Mouse (Mus musculus) myocyte (in vitro differentiated cells): Measurements from ENCODE around the gene Klhdc7a. TPM values are rescaled to one million over a fixed set of nuclear protein-coding genes. Genes with fewer than 3 reads are reported as not detected.

Experiments
- H3K27me3 ChIP-seq: one replicate; pipeline ENCODE4 v1.6.1; 2011; ENCODE audit not compliant: control insufficient read depth, insufficient read depth, insufficient read length
- H3K36me3 ChIP-seq: one replicate; pipeline ENCODE4 v1.6.1; 2011; ENCODE audit not compliant: control insufficient read depth, insufficient read depth
- H3K4me2 ChIP-seq: one replicate; pipeline ENCODE4 v1.6.1; 2011; ENCODE audit warnings: low read depth, control low read depth
- H3K4me3 ChIP-seq: one replicate; pipeline ENCODE4 v1.5.1; 2011; ENCODE audit warnings: mild to moderate bottlenecking, control low read depth, moderate library complexity
- H3K79me2 ChIP-seq: one replicate; pipeline ENCODE4 v1.6.1; 2011; ENCODE audit not compliant: control insufficient read depth, insufficient read depth
- H3ac ChIP-seq: one replicate; pipeline ENCODE4 v1.6.1; 2011; ENCODE audit not compliant: control insufficient read depth, insufficient read length
- CEBPB ChIP-seq: IDR thresholded peaks from 2 replicates; pipeline ENCODE4 v1.6.1; 2011; ENCODE audit warnings: mild to moderate bottlenecking, moderate library complexity; ENCODE audit not compliant: poor library complexity, insufficient read depth, severe bottlenecking
- E2F4 ChIP-seq: IDR thresholded peaks from one replicate; pipeline ENCODE4 v1.6.1; 2011; ENCODE audit warnings: mild to moderate bottlenecking, control low read depth, moderate library complexity; ENCODE audit not compliant: insufficient read depth
- MAX ChIP-seq: IDR thresholded peaks from one replicate; pipeline ENCODE4 v1.6.1; 2011; ENCODE audit warnings: low read depth, mild to moderate bottlenecking, control low read depth
- MYOD1 ChIP-seq, 3 experiments: IDR thresholded peaks; one replicate each; pipeline ENCODE4 v1.6.1; 2011; ENCODE audit warnings: control low read depth in 2 of 3, low read depth in 2 of 3, mild to moderate bottlenecking in 2 of 3, moderate library complexity in 1 of 3; ENCODE audit not compliant: insufficient read length in 2 of 3, control insufficient read depth in 1 of 3
- MYOG ChIP-seq, 3 experiments: IDR thresholded peaks; one replicate each; pipeline ENCODE4 v1.6.1; 2011; ENCODE audit warnings: control low read depth in 2 of 3, low read depth in 2 of 3, mild to moderate bottlenecking in 2 of 3; ENCODE audit not compliant: insufficient read length in 2 of 3, control insufficient read depth in 1 of 3, insufficient read depth in 1 of 3
- POLR2A ChIP-seq: IDR thresholded peaks from one replicate; pipeline ENCODE4 v1.6.1; 2011; ENCODE audit warnings: low read depth, mild to moderate bottlenecking, control low read depth, moderate library complexity; ENCODE audit not compliant: insufficient read length
- POLR2AphosphoS2 ChIP-seq: IDR thresholded peaks from one replicate; pipeline ENCODE4 v1.6.1; 2011; ENCODE audit warnings: low read depth, control low read depth; ENCODE audit not compliant: insufficient read length
- REST ChIP-seq: IDR thresholded peaks from one replicate; pipeline ENCODE4 v1.6.1; 2011; ENCODE audit warnings: mild to moderate bottlenecking, control low read depth, moderate library complexity; ENCODE audit not compliant: insufficient read depth, insufficient read length
- SRF ChIP-seq: IDR thresholded peaks from one replicate; pipeline ENCODE4 v1.6.1; 2011; ENCODE audit warnings: low read depth; ENCODE audit not compliant: control insufficient read depth, insufficient read length
- TCF12 ChIP-seq: IDR thresholded peaks from one replicate; pipeline ENCODE4 v1.6.1; 2011; ENCODE audit warnings: mild to moderate bottlenecking, control low read depth; ENCODE audit not compliant: poor library complexity, insufficient read depth, severe bottlenecking
- TCF3 ChIP-seq: IDR thresholded peaks from one replicate; pipeline ENCODE4 v1.6.1; 2011; ENCODE audit warnings: low read depth, control low read depth; ENCODE audit not compliant: insufficient read length
- USF1 ChIP-seq: IDR thresholded peaks from one replicate; pipeline ENCODE4 v1.6.1; 2011; ENCODE audit warnings: low read depth, mild to moderate bottlenecking, control low read depth, moderate library complexity
- polyA plus RNA-seq: library from polyadenylated mRNA; unstranded; fragments of >200 nt; fragmentation: generic; extraction: Trizol; gene quantifications from one replicate; pipeline ENCODE4 v1.2.1, GENCODE M21; 2012; ENCODE audit warnings: missing spikeins

Klhdc7a gene
- polyA plus RNA-seq, 1 experiment: not detected

- H3K4me2 ChIP-seq: no peak overlapping the region
These were observed 16.8 kb downstream of the Klhdc7a start for GRCm38 (mm10) chr4:139950876-139951485.

DNA sequence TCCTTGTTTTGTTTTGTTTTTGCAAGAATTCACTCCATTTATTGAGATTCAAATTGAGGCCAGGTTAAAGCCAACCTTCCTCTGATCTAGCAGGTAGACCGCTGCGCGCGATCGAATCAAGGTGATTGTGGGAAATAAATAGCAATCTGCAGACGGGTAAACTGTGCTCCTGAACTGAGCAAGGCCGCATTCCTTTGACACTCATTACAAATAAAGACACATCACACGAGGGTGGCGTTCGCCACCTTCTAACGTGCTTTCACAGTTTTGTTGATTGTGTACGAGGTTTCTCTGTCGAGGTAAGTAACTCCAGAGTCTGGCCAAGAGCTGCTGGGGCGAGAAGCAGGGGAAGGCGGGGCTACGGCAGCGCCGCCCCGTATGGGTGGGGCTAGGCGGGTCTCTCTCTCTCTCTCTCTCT is 17.4 kb downstream of the Klhdc7a start:
- no peak overlapping the region for H3K4me3 ChIP-seq
- peaks cover 4% of the 10 kb centered on the region for H3K27me3 ChIP-seq
- H3K4me2 ChIP-seq: no peak overlapping the region
- H3ac ChIP-seq: no peak overlapping the region
- H3K36me3 ChIP-seq: no peaks in the 10 kb centered on the region
- H3K79me2 ChIP-seq: no peaks in the 10 kb centered on the region
- no peak for TF ChIP-seq REST
- TF ChIP-seq CEBPB: no peak
- no peak for TF ChIP-seq TCF3
- TF ChIP-seq MAX: no peak
- no peak for TF ChIP-seq POLR2A
- no peak for TF ChIP-seq USF1
- no peak for TF ChIP-seq E2F4
- TF ChIP-seq MYOD1 (IDR thresholded peaks at IDR 0.05; ENCODE audit: control insufficient read depth in 1 of 3, insufficient read length in 2 of 3, low read depth in 2 of 3): no peak
- TF ChIP-seq SRF: no peak
- no peak for TF ChIP-seq MYOG (IDR thresholded peaks at IDR 0.05; ENCODE audit: control insufficient read depth in 1 of 3, insufficient read depth in 1 of 3, insufficient read length in 2 of 3, low read depth in 2 of 3)
- TF ChIP-seq TCF12: no peak
- no peak for TF ChIP-seq POLR2AphosphoS2

More at GRCm38 (mm10) chr4:139950876-139951485, 16.8 kb downstream of the Klhdc7a start:
- peaks cover 4% of the 10 kb centered on the region for H3K27me3 ChIP-seq
- H3K79me2 ChIP-seq: no peaks in the 10 kb centered on the region
- no peak overlapping the region for H3K4me3 ChIP-seq
- no peaks in the 10 kb centered on the region for H3K36me3 ChIP-seq
- TF ChIP-seq SRF (no peak), E2F4 (no peak), MAX (no peak), POLR2A (no peak), TCF3 (no peak), MYOD1 (IDR thresholded peaks at IDR 0.05; ENCODE audit: control insufficient read depth in 1 of 3, insufficient read length in 2 of 3, low read depth in 2 of 3) (no peak), TCF12 (no peak), POLR2AphosphoS2 (no peak), CEBPB (no peak), MYOG (IDR thresholded peaks at IDR 0.05; ENCODE audit: control insufficient read depth in 1 of 3, insufficient read depth in 1 of 3, insufficient read length in 2 of 3, low read depth in 2 of 3) (no peak), USF1 (no peak), REST (no peak)
- H3ac ChIP-seq: no peak overlapping the region

- Histone ChIP-seq H3K79me2 (no peaks in the 10 kb centered on the region), H3K27me3 (peaks cover 4% of the 10 kb centered on the region), H3K4me3 (no peak overlapping the region), H3K36me3 (no peaks in the 10 kb centered on the region), H3K4me2 (no peak overlapping the region), H3ac (no peak overlapping the region)
- no peak for TF ChIP-seq MYOD1 (IDR thresholded peaks at IDR 0.05; ENCODE audit: control insufficient read depth in 1 of 3, insufficient read length in 2 of 3, low read depth in 2 of 3)
- no peak for TF ChIP-seq POLR2AphosphoS2
- TF ChIP-seq SRF: no peak
- TF ChIP-seq CEBPB: no peak
- TF ChIP-seq TCF3: no peak
These were observed 19.2 kb downstream of the Klhdc7a start for GRCm38 (mm10) chr4:139948591-139948990.

GRCm38 (mm10) chr4:139947341-139947740 is 20.5 kb downstream of the Klhdc7a start:
- no peak overlapping the region for H3ac ChIP-seq
- TF ChIP-seq POLR2A (no peak), CEBPB (no peak), MYOG (IDR thresholded peaks at IDR 0.05; ENCODE audit: control insufficient read depth in 1 of 3, insufficient read depth in 1 of 3, insufficient read length in 2 of 3, low read depth in 2 of 3) (no peak)

GRCm38 (mm10) chr4:139941831-139942230 is 26.0 kb downstream of the Klhdc7a start:
- no peaks in the 10 kb centered on the region for H3K36me3 ChIP-seq
- H3K79me2 ChIP-seq: no peaks in the 10 kb centered on the region
- H3K4me2 ChIP-seq: no peak overlapping the region
- H3ac ChIP-seq: no peak overlapping the region
- no peaks in the 10 kb centered on the region for H3K27me3 ChIP-seq
- no peak for TF ChIP-seq CEBPB
- no peak for TF ChIP-seq MYOD1 (IDR thresholded peaks at IDR 0.05; ENCODE audit: control insufficient read depth in 1 of 3, insufficient read length in 2 of 3, low read depth in 2 of 3)
- TF ChIP-seq MAX: no peak
- TF ChIP-seq SRF: no peak
- TF ChIP-seq REST: no peak
- no peak for TF ChIP-seq E2F4
- no peak for TF ChIP-seq POLR2AphosphoS2
- no peak for TF ChIP-seq MYOG (IDR thresholded peaks at IDR 0.05; ENCODE audit: control insufficient read depth in 1 of 3, insufficient read depth in 1 of 3, insufficient read length in 2 of 3, low read depth in 2 of 3)
- TF ChIP-seq USF1: no peak
- TF ChIP-seq TCF12: no peak
- no peak for TF ChIP-seq TCF3
- TF ChIP-seq POLR2A: no peak
- H3K4me3 ChIP-seq: no peak overlapping the region

More at GRCm38 (mm10) chr4:139947341-139947740, 20.5 kb downstream of the Klhdc7a start:
- no peak overlapping the region for H3K4me2 ChIP-seq
- H3K36me3 ChIP-seq: no peaks in the 10 kb centered on the region
- no peak overlapping the region for H3K4me3 ChIP-seq
- no peaks in the 10 kb centered on the region for H3K79me2 ChIP-seq
- H3K27me3 ChIP-seq: peaks cover 4% of the 10 kb centered on the region
